ENCODE assay signal across 11 mouse cellular contexts in genomic region chr13:11843889-11844288, GRCm38 (mm10).
"Had no signal": no experiment of that assay in that cellular context is flagged by ENCODE, and none has a peak within 500 bp of the region (broad histone marks: within the 10 kb centered on the region; RNA-seq: fewer than 3 reads in every experiment).

No protein-coding gene starts in this region.

- H3K4me3 ChIP-seq: intestine, embryonic 15.5 days; limb, embryonic 12.5 days; midbrain, embryonic 10.5 days had no signal

- DNase-seq: kidney, adult 18-20 months; kidney, postnatal 14 days; layer of hippocampus, adult 9-11 months; layer of hippocampus, postnatal 36 days; midbrain, embryonic 14.5 days; right cerebral cortex, postnatal 25 days; thymus, adult 18-20 months; thymus, postnatal 14 days had no signal

- H3K36me3 ChIP-seq: intestine, embryonic 15.5 days; limb, embryonic 12.5 days; midbrain, embryonic 10.5 days had no signal

- H3K4me1 ChIP-seq: intestine, embryonic 15.5 days; limb, embryonic 12.5 days; midbrain, embryonic 10.5 days had no signal

- H3K27ac ChIP-seq: intestine, embryonic 15.5 days; limb, embryonic 12.5 days; midbrain, embryonic 10.5 days had no signal

- H3K4me2 ChIP-seq: intestine, embryonic 15.5 days; limb, embryonic 12.5 days had no signal

- ATAC-seq: intestine, embryonic 15.5 days had no signal

- H3K9me3 ChIP-seq: intestine, embryonic 15.5 days; limb, embryonic 12.5 days; midbrain, embryonic 10.5 days had no signal

- H3K27me3 ChIP-seq: intestine, embryonic 15.5 days; limb, embryonic 12.5 days had no signal

- H3K9ac ChIP-seq: intestine, embryonic 15.5 days; limb, embryonic 12.5 days had no signal
